Mouse (Mus musculus) cerebellum, postnatal 10 days (tissue): ENCODE data around the gene Tm2d3.
A peak's percentile ranks its signal among the peaks of the same experiment; 100 is the strongest.

Source experiments
- DNase-seq, 2 experiments: peaks; one replicate each; pipeline ENCODE4 v3.0.0; 2021; ENCODE audit warnings: mixed read lengths in 2 of 2

Tm2d3 gene

GRCm38 (mm10) chr7:65690869-65691268 lies at the start of gene Tm2d3:
TSS of gene Tm2d3 (plus strand) at chr7:65691169.
- DNase-seq, result no peak

- DNase-seq, result peak in 1 of 2 experiments; percentile 30
Measured at GRCm38 (mm10) chr7:65642371-65643304, 48.3 kb upstream of the Tm2d3 start.

- DNase-seq, result peak in 1 of 2 experiments; percentile 37
Measured at GRCm38 (mm10) chr7:65643861-65644421, 47.0 kb upstream of the Tm2d3 start.

GRCm38 (mm10) chr7:65644643-65645351 lies 46.2 kb upstream of the Tm2d3 start, which contains the start of gene Tarsl2:
TSS of gene Tarsl2 (plus strand) at chr7:65644898.
- DNase-seq, result peak; percentile 99 to 100

GRCm38 (mm10) chr7:65645996-65646395 lies 45.0 kb upstream of the Tm2d3 start:
- DNase-seq, result no peak

- no peak for DNase-seq
Measured at GRCm38 (mm10) chr7:65650662-65651061, 40.3 kb upstream of the Tm2d3 start.

- no peak for DNase-seq
Measured at GRCm38 (mm10) chr7:65657490-65658120, 33.4 kb upstream of the Tm2d3 start.

GRCm38 (mm10) chr7:65663225-65663790 lies 27.7 kb upstream of the Tm2d3 start:
- DNase-seq, result no peak

GRCm38 (mm10) chr7:65663886-65664285 lies 27.1 kb upstream of the Tm2d3 start:
- DNase-seq, result no peak

GRCm38 (mm10) chr7:65667491-65667890 lies 23.5 kb upstream of the Tm2d3 start:
- no peak for DNase-seq

- no peak for DNase-seq
Measured at GRCm38 (mm10) chr7:65678050-65678449, 12.9 kb upstream of the Tm2d3 start.

- peak; percentile 53 to 55 for DNase-seq
Measured at GRCm38 (mm10) chr7:65678900-65679595, 11.9 kb upstream of the Tm2d3 start.

GRCm38 (mm10) chr7:65681166-65681565 lies 9.8 kb upstream of the Tm2d3 start:
- DNase-seq, result no peak

- no peak for DNase-seq
Measured at GRCm38 (mm10) chr7:65684256-65684835, 6.6 kb upstream of the Tm2d3 start.

GRCm38 (mm10) chr7:65686664-65687063 lies 4.3 kb upstream of the Tm2d3 start:
- DNase-seq, result no peak

GRCm38 (mm10) chr7:65691929-65692605 lies 1.1 kb downstream of the Tm2d3 start:
- DNase-seq, result no peak

GRCm38 (mm10) chr7:65692883-65693282 lies 1.9 kb downstream of the Tm2d3 start:
- DNase-seq, result peak in 1 of 2 experiments; percentile 53

GRCm38 (mm10) chr7:65693301-65693821 lies 2.4 kb downstream of the Tm2d3 start:
- DNase-seq, result peak; percentile 93 to 95

- peak; percentile 26 for DNase-seq
Measured at GRCm38 (mm10) chr7:65696450-65696849, 5.5 kb downstream of the Tm2d3 start.

- DNase-seq, result no peak
Measured at GRCm38 (mm10) chr7:65702076-65702475, 11.1 kb downstream of the Tm2d3 start.
